Mouse (Mus musculus) hematopoietic stem cell, adult 5-6 weeks (primary cell): ENCODE measurements around the gene Wdr5b. TPM values are rescaled to one million over a fixed set of nuclear protein-coding genes. Genes with fewer than 3 reads are reported as not detected.
A peak's percentile ranks its signal among the peaks of the same experiment; 100 is the strongest.
"Not testable (repeated sequence)": the region's sequence is repeated elsewhere in the genome, so short reads cannot be mapped to it uniquely, and the experiment has no call there.

Experiments
- ATAC-seq, 2 experiments: fragments of 125-278 bp in 1 of 2; replicated peaks in 1 of 2; 2 replicates each; pipeline ENCODE4 v1.8.0; 2016 to 2017; ENCODE audit warnings: inconsistent platforms in 2 of 2, mild to moderate bottlenecking in 2 of 2, moderate number of reproducible peaks in 2 of 2, low read depth in 1 of 2, moderate TSS enrichment in 1 of 2; ENCODE audit not compliant: low FRiP score in 2 of 2, poor library complexity in 2 of 2, severe bottlenecking in 2 of 2, insufficient read depth in 1 of 2, low TSS enrichment in 1 of 2
- total RNA-seq: library from RNA; stranded (forward); fragments of 172-1452, 232-1000 nt; gene quantifications from 2 replicates; pipeline ENCODE4 v1.2.3, GENCODE M21; 2017

The Wdr5b gene
- total RNA-seq = 12.8 and 15.5 TPM in 2 replicates

GRCm38 (mm10) chr16:36040640-36041624 is at the start of gene Wdr5b:
TSS of gene Wdr5b (plus strand) at chr16:36041190.
- peak; percentile 97 to 99 for ATAC-seq

GRCm38 (mm10) chr16:35992391-35992790 is 48.6 kb upstream of the Wdr5b start:
- ATAC-seq = no peak

GRCm38 (mm10) chr16:35993316-35993715 is 47.7 kb upstream of the Wdr5b start:
- ATAC-seq = no peak

- not testable (repeated sequence) for ATAC-seq
Observed at GRCm38 (mm10) chr16:35998852-35999251, 42.1 kb upstream of the Wdr5b start.

- ATAC-seq = no peak
Observed at GRCm38 (mm10) chr16:36008396-36008795, 32.6 kb upstream of the Wdr5b start.

GRCm38 (mm10) chr16:36016335-36016734 is 24.7 kb upstream of the Wdr5b start:
- ATAC-seq = no peak

- ATAC-seq = not testable (repeated sequence)
Observed at GRCm38 (mm10) chr16:36028120-36028519, 12.9 kb upstream of the Wdr5b start.

GRCm38 (mm10) chr16:36041625-36042020 is 633 bp downstream of the Wdr5b start:
- no peak for ATAC-seq

GRCm38 (mm10) chr16:36043073-36043472 is 2.1 kb downstream of the Wdr5b start:
- no peak for ATAC-seq

GRCm38 (mm10) chr16:36043964-36044363 is 3.0 kb downstream of the Wdr5b start:
- ATAC-seq = no peak

GRCm38 (mm10) chr16:36047538-36047937 is 6.5 kb downstream of the Wdr5b start:
- ATAC-seq = no peak

GRCm38 (mm10) chr16:36051491-36051890 is 10.5 kb downstream of the Wdr5b start:
- no peak for ATAC-seq

GRCm38 (mm10) chr16:36053524-36054275 is 12.7 kb downstream of the Wdr5b start:
- ATAC-seq = no peak

GRCm38 (mm10) chr16:36054920-36055319 is 13.9 kb downstream of the Wdr5b start:
- no peak for ATAC-seq

- no peak for ATAC-seq
Observed at GRCm38 (mm10) chr16:36056416-36056815, 15.4 kb downstream of the Wdr5b start.

- ATAC-seq = no peak
Observed at GRCm38 (mm10) chr16:36057933-36058475, 17.0 kb downstream of the Wdr5b start.

GRCm38 (mm10) chr16:36062534-36062933 is 21.5 kb downstream of the Wdr5b start:
- not testable (repeated sequence) for ATAC-seq

- ATAC-seq = no peak
Observed at GRCm38 (mm10) chr16:36063315-36063714, 22.3 kb downstream of the Wdr5b start.
